Mouse (Mus musculus) kidney, adult 9 months (tissue): ENCODE data around the gene Vdac1.

Experiments used
- DNase-seq: peaks from one replicate; pipeline ENCODE4 v3.0.0; 2022

The Vdac1 gene

DNA sequence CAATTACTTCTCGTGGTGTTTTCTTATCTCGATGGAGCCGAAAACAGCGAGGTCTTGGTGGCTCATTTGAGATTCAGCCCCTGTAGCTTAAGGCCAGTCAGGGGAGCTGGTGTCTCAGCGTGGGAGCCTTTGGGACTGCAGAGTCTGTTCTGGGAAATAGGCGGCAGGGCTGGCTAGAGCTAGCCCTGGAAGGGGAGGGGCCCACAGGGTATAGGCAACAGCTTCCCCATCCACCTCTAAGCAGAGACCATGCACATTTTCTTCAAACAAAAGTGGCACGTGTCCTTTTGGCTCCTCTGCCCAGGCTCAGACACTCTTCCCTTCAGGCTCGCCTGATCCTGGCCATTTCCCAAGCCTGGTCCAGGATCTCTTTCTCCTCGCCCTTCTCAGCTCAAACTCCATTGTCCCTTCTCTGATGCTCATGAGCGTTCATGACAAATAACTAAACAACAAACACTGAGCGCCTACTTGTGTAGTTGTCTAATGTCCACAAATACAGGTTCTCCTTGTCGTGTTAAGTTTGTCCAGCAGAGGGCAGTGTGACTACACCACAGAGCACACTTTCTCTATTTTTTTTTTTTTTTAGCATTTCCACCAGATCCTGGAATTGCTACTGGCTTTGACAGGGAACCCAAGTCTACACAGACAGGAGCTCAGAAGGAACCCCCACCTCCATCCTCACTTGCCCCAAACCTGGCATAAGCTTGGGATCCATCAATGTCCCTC is 60.6 kb downstream of the Vdac1 start:
- DNase-seq, result peak; percentile 80

DNA sequence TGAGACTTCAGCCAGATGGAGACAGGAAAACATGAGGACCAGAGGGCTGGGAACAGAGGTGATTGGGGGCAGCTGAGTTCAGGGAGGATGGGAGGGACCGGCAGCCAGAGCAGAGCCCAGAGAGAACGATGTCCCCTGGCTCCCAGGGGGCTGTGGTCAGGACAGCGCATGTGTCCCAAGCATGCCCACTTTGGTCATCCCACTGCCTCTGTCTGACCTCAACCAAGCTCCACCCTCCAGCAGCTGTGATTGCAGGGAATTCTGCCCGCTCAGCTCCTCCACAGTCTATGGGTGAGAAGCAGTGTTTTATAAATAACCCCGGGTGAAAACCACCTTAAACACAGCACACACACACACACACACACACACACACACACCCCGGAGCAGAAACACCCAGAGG is 68.8 kb downstream of the Vdac1 start:
- no peak for DNase-seq

DNA sequence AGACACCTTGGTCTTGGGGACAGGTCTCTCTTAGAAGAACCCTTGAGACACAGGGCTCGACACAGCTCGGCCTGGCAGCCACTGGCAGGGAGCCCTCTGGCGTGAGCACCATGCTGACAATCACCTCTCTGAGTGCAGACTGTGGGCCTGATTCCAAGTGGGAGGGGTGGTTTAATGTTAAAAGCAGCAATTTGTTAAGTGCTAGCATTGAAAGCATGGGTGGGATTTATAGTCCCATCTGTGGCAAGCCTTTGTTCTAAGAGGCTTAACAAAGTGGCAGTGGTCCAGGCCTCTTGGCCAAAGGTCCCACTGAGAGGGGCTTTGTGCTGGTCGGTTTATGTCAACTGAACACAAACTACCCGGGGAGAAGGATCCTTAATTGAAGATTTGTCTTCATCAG is 70.9 kb downstream of the Vdac1 start:
- peak; percentile 47 for DNase-seq

DNA sequence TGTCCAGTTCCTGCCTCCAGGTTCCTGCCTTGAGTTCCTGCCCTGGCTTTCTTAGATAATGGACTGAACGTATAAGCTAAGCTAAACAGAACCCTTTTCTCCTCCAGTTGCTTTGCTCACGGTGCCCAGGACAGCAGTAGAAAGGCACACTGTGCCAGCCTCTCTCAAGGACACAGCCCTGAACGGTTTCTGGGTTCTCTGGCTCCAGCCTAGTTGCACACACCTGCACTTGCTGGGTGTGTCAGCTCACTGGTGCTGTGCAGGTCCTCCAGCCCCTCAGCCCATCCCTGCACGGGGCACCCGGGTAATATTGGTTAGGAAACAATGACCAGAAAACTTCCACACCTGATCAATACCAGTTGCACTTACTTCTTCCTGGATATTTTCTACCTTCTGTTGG is 71.5 kb downstream of the Vdac1 start:
- DNase-seq, result no peak

- no peak for DNase-seq
Measured at GRCm38 (mm10) chr11:52433076-52433796, 72.6 kb downstream of the Vdac1 start.

DNA sequence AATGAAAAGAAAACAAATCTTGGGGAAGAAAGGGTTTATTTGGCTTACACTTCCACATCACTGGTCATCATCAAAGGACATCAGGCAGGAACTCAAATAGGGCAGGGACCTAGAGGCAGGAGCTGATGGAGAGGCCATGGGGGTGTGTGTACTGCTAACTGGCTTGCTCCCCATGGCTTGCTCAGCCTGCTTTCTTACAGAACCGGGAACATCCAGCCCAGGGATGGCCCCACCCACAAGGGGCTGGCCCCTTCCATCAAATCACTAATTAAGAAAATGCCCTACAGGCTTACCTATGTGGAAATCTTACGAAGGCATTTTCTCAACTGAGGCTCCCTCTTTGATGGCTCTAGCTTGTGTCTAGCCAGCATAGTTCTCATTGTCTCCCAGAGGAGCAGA is 73.1 kb downstream of the Vdac1 start:
- DNase-seq, result no peak

DNA sequence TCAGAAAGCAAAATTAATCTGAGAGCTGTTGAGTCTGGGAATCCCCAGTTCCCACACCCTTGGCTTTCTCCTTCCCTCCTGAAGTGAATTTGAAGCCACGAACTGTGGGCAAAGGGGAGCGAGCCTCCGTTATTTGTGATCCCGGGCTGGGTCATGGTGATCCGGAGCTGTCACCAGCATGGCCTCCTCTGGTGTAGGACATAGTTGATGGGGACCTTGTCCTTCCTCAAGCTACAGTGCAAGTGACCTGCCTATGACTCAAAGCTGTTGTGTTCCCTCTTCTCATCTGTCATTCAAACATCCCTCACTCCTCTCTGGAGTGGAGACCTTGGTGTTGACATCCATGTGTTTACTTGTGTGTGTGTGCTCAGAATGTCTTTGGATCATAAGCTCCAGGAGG is 74.8 kb downstream of the Vdac1 start:
- no peak for DNase-seq

GRCm38 (mm10) chr11:52437123-52437522 is 76.5 kb downstream of the Vdac1 start:
- no peak for DNase-seq
